Mouse (Mus musculus) spleen, adult 2 months (tissue): ENCODE measurements at regions not wholly inside any gene's neighbourhood (a gene's known extent, or its start where the extent isn't known, plus 50 kb on each side); places are given as distances from the start of the nearest gene placed in this dataset.

Experiments used
- CTCF ChIP-seq: fragments of 200-500 bp; IDR thresholded peaks from 2 replicates; pipeline ENCODE4 v1.5.1; 2011; ENCODE audit warnings: mild to moderate bottlenecking, inconsistent platforms; ENCODE audit not compliant: insufficient read depth, insufficient read length, insufficient replicate concordance; ENCODE audit errors: extremely low read depth
- POLR2A ChIP-seq: fragments of 200-500 bp; IDR thresholded peaks from 2 replicates; pipeline ENCODE4 v1.6.1; 2011; ENCODE audit warnings: low read depth, low read length, inconsistent platforms

DNA sequence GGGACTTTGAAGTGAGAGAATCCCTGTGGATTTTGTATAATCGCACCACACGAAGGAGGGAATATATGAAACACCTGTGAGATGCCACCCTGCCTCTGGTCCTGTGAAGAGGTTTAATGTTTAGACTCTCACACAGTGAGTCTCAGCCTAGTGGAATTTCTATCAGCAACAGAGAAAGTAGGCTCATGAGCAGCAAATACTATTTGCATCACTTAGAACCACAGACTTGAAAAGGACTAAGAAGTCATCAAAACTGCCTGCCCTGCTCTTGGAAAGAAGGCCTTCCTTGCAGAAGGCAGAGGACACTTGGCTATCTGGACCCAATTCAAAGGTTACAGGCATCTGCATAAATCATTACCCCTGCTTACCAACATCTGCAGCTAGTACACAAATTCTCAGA, 662.1 kb upstream of the Nrsn1 start:
- TF ChIP-seq POLR2A (no peak), CTCF (no peak)
